Mouse (Mus musculus): ENCODE results near the gene Anxa6.
"Not testable (repeated sequence)": the region's sequence is repeated elsewhere in the genome, so short reads cannot be mapped to it uniquely, and the experiment has no call there.

Gene Anxa6

GRCm38 (mm10) chr11:54957708-54958107 lies 75.5 kb downstream of the Anxa6 start:
- not testable (repeated sequence) for DNase-seq

GRCm38 (mm10) chr11:54956912-54957311 lies 76.3 kb downstream of the Anxa6 start:
- no peak for DNase-seq

DNA sequence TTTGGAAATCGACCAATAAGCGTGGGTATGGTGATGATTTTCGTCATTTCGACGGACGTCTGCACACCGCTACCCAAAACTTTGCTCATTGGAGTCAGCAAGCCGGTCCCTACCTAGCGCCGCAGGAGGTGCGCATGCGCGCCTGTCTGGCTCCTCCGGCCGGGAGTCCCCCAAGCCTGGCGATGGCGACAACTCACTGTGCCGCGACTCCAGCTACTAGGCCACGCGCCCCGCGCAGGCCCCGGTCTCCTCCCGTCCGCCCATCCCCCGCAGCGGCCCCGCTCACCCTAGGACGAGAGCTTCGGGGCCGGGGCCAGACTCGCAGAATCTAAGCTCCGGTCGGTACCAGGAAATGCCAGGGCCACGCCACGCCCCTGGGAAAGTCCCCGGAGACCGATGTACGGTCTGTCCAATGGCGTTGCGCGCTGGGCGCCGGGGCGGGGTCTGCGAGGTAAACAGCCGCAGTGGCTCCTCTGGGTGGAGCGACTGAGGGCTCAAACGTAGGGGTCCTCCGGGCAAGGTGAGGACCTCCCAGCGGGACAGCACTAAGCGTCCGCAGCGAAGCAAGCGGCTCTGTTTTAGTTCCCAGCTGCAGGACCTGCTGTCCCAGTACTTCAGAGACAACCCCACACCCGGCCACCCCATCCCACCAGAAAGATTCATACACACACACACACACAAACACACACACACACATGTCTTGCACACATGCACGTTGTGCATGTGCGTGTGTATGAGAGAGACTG lies 77.3 kb downstream of the Anxa6 start:
- peak; percentile 98 to 99 for DNase-seq

DNA sequence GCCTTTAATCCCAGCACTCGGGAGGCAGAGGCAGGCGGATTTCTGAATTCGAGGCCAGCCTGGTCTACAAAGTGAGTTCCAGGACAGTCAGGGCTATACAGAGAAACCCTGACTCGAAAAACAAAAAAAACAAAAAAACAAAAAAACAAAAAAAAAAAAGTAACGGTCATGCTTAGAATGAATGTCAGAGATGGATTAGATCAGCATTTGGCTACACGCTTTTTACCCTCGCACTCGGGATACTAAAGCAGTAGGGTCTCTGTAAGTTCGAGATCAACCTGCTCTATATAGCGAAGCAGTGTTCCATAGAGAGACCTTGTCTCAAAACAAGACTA lies 77.9 kb downstream of the Anxa6 start:
- DNase-seq = not testable (repeated sequence)

DNA sequence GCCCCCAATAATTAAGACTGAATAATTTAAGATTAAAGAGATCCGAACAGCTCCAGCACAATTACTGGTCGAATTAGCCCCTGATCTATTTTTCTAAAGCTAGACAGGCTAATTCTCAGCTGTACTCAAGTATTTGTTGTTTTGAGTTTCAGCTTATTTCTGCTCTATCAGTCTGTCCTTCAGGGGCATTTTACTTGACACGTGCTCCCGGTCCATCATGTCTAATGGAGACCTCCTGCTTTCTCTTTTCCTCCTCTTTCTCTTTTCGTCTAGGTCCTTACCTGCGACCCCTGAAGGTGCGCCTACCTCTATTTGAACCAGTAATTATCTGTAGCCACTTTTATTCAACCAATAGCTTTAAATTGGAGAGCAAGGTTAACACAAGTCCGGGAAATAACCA lies 78.5 kb downstream of the Anxa6 start:
- DNase-seq = no peak

DNA sequence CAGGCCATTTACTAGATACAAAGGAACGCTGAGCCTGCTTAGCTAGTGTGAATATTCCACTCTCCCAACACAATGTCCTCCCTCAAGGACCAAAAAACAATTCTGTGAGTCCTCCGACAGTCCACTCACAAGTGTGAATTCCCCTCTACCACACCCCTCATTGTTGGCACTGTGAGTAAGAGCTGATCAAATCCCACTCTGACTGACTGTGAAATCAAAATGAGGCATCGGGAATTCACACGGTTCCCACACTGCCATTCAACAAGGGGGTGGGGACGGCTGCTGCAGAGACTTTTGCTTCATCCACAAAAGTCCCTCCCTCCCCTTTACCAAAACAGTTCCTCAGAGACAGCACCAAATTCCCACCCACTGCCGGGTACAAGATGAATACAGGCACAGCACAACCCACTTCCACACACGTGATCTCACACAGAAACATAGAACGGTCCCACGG lies 79.2 kb downstream of the Anxa6 start:
- DNase-seq = no peak

- no peak for DNase-seq
These were observed 80.6 kb downstream of the Anxa6 start for GRCm38 (mm10) chr11:54952651-54953050.

DNA sequence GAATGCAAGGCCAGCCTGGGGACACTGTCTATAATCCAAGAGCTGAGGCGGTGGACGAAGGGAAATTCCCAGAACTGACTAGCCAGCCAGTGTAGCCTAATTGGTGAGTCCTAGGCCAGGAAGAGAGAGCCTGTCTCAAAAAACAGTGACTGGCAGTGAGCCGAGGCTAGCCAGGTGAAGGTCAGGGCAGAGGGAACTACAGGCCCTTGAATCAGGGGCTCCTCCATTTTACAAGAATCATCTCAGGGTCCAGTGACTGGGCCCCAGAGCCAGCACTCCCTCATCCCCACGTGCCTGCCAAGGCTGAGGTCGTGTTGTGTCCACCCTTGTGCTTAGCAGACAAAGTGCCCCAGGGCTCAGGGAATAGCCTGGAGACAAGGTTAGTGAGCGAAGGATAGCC lies 82.6 kb downstream of the Anxa6 start:
- DNase-seq = no peak

DNA sequence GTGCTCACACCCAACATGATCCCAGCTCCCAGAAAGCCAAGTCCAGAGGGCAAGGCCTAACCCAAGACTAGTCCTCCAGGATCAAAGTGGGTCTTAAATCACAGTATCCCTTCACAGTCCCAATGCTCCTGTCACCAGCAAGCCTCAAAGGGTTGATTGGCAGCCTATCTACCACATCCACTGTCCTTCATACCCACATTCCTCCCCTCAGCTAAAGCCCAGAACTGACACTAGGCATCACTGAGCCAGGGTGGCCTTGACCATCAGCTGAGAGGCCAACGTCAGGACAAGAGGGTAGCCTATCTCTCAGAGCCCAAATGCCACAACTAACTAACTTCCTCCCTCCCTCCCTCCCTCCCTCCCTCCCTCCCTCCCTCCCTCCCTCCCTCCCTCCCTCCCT lies 83.5 kb downstream of the Anxa6 start:
- DNase-seq = no peak

GRCm38 (mm10) chr11:54944702-54945101 lies 88.5 kb downstream of the Anxa6 start:
- no peak for DNase-seq

DNA sequence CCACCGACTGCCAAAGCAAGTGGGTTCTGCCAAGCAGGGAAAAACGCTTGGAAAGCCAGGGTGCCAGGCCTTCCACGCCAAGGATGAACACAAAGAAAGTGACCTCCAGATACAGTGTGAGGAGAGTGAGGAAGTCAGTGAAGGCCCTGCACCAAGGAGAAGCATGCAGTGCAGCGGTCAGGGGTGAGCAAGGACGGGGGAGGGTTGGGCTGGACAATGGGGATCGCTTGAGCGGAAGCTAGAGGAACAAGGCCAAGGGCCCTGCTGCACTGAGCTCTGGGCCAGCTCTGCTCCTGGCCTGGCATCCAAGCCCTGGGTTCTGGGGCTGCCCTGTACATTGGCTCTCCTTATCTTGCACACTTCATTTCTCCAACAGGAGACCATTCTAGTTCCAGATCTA lies 93.2 kb downstream of the Anxa6 start:
- DNase-seq = no peak

DNA sequence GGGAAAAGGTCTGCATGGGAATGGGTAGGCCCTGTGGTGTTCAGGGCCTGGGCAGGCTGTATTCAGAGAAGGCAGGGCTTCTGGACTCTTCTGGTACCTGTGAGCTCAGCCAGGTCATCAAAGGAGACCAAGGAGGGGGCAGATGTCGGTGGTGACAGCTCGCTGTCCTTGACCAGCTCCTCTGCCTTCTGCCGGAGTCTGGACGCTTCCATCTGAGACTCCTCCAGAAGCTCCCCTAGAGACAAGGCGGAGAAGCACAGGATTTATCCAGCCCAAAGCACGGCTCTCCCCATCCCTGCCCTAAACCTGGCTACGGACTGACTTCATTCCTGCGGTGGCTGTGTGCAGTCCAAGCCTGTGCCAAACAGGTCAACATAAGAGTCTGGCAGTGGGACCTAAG lies 93.7 kb downstream of the Anxa6 start:
- no peak for DNase-seq

DNA sequence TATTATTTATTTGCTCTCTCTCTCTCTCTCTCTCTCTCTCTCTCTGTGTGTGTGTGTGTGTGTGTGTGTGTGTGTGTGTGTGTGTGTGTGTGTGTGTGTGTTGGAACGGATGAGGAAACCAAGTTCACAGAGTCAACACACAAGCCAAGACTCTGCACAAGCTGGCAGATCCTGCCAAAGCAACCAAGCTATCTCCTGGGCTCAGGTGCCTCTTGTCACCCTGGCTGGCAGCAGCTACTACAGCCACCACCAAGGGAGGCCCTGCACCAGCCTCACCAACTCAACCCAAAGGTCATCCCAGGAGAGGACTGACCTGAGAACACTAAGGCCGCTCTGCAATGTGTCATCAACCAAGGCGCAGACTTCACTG lies 96.5 kb downstream of the Anxa6 start:
- DNase-seq = no peak

DNA sequence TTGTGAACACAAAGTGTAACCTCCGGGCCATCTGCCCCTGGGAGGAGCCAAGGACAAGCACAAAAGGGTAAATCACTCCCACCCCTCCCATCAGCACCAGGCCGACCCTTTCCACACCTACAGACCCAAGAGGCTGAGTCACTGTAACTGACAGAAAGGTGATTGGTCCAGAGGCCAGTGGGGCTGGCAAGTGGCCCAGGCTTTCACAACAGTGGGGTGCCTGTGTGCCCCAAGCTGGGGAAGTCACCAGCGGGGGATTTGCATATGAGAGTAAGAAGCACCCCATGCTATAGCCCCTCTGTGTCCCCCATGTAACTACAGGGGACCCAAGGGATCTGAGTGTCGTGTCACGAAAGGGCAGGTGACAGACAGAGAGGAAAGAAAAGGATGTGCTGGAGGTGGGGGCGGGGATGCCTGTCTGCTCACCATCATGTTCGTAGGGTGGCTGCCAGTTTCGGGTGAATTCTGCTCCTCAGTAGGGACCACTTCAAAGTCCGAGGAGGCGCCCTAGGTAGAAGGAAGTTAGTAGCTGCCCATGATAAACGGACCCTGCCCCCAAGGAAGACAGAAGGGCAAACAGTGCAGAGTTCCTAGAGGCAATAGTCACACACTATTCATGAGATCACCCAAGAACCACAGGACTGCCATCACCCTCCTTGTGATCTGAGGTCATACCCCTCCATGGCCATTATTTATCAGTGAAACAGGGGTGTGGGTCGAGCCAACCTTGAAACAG lies 97.0 kb downstream of the Anxa6 start:
- peak; percentile 64 to 76 for DNase-seq

GRCm38 (mm10) chr11:54934198-54934597 lies 99.0 kb downstream of the Anxa6 start:
- no peak for DNase-seq

GRCm38 (mm10) chr11:54932540-54932939 lies 100.7 kb downstream of the Anxa6 start:
- DNase-seq = no peak

DNA sequence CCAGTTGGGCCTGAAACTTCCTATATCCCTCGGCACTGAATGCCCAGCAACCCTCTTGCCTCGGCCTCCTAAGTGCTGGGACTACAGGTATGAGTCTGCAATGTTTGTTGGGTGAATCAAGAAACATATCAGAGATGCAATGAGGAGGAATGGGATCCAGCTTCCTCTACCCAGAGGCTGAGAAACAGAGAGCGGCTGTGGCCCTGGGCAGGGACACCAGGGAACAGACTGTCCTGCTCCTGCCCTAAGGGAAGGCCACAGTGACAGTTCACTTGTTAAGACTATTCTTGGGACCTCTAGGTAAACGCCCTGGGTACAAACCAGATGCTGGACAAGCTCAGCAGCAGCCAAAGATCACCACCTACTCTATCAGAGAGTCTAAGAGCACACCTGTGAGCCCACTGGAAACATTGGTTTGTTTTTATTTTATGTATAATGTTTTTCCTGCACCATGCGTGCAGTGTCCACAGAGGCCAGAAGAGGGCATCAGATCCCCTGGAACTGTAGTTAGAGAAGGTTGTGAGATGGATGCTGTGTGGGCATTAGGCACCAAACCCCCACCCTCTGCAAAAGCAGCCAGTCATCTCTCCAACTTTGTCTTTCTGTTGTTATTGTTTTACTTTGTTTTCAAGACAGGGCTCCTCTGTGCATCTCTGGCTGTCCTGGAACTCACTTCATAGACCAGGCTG lies 101.7 kb downstream of the Anxa6 start:
- peak; percentile 39 to 64 for DNase-seq

GRCm38 (mm10) chr11:54930318-54930979 lies 102.8 kb downstream of the Anxa6 start:
- peak; percentile 51 to 66 for DNase-seq

DNA sequence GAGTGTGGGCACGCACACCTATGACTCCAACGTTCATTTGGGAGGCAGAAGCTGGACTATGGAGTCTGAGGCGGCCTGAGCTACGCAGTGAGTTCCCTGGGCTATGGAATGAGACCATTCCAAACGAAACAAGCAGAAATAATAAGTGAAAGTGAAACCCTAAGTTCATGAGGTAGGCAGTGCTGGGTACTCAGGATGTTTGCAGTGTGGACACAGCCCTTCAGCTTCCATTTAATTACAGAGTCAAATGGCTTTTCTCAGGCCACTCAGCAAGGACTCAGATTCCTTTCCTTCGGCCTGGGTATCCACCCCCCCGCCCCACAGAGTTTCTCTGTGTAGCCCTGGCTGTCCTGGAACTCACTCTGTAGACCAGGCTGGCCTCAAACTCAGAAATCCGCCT lies 103.5 kb downstream of the Anxa6 start:
- DNase-seq = no peak

GRCm38 (mm10) chr11:54929290-54929689 lies 104.0 kb downstream of the Anxa6 start:
- no peak for DNase-seq

Measured in lung, postnatal 4 days (tissue).